Mouse (Mus musculus) ES-Bruce4 (cell line): ENCODE data around the gene Spred2.

ENCODE experiments used
- CTCF ChIP-seq: IDR thresholded peaks from one replicate; pipeline ENCODE4 v1.8.1; 2011; ENCODE audit warnings: low read depth, low read length
- EP300 ChIP-seq: IDR thresholded peaks from 2 replicates; pipeline ENCODE4 v1.6.1; 2011; ENCODE audit warnings: low read depth, low read length; ENCODE audit not compliant: insufficient read depth
- POLR2A ChIP-seq: IDR thresholded peaks from one replicate; pipeline ENCODE4 v1.8.1; 2011; ENCODE audit warnings: low read length; ENCODE audit not compliant: insufficient read depth

GRCm38 (mm10) chr11:19992341-19993281, 68.4 kb downstream of the Spred2 start:
- TF ChIP-seq CTCF (no peak), EP300 (no peak), POLR2A (no peak)
